Mouse (Mus musculus) midbrain, embryonic 14.5 days (tissue): ENCODE data around the gene Cdk5rap3. TPM values are rescaled to one million over a fixed set of nuclear protein-coding genes. Genes with fewer than 3 reads are reported as not detected.
A peak's percentile ranks its signal among the peaks of the same experiment; 100 is the strongest.

Experiments
- ATAC-seq: fragments of 200-750 bp; cut with Nextera tagmentation; 2 replicates; pipeline ENCODE4 v1.8.0; 2017; ENCODE audit warnings: moderate number of reproducible peaks, moderate library complexity; ENCODE audit not compliant: low FRiP score, low TSS enrichment
- DNase-seq: peaks from one replicate; pipeline ENCODE4 v3.0.0-alpha.2; 2015
- H3K27ac ChIP-seq: fragments of 300-500 bp; sonication (generic); replicated peaks from 2 replicates; pipeline ENCODE4 v1.5.1; 2014; ENCODE audit warnings: mild to moderate bottlenecking, low read depth, low read length, moderate library complexity
- H3K27me3 ChIP-seq: fragments of 300-500 bp; sonication (generic); 2 replicates; pipeline ENCODE4 v1.6.1; 2014; ENCODE audit warnings: low read length, control low read depth, mixed read lengths; ENCODE audit not compliant: control insufficient read depth, insufficient read depth
- H3K36me3 ChIP-seq: fragments of 300-500 bp; sonication (generic); 2 replicates; pipeline ENCODE4 v1.6.1; 2014; ENCODE audit warnings: low read length, control low read depth; ENCODE audit not compliant: control insufficient read depth, insufficient read depth
- H3K4me1 ChIP-seq: fragments of 300-500 bp; sonication (generic); 2 replicates; pipeline ENCODE4 v1.6.1; 2014; ENCODE audit warnings: mild to moderate bottlenecking, antibody characterized with exemption, low read length, control low read depth; ENCODE audit not compliant: control insufficient read depth, insufficient read depth
- H3K4me2 ChIP-seq: fragments of 300-500 bp; sonication (generic); 2 replicates; pipeline ENCODE4 v1.6.1; 2014; ENCODE audit warnings: mild to moderate bottlenecking, low read length, moderate library complexity
- H3K4me3 ChIP-seq: fragments of 300-500 bp; sonication (generic); replicated peaks from 2 replicates; pipeline ENCODE4 v1.5.1; 2014; ENCODE audit warnings: low read depth, low read length
- H3K9ac ChIP-seq: fragments of 300-500 bp; sonication (generic); replicated peaks from 2 replicates; pipeline ENCODE4 v1.6.1; 2014; ENCODE audit warnings: mild to moderate bottlenecking, low read length, moderate library complexity
- H3K9me3 ChIP-seq: fragments of 300-500 bp; sonication (generic); 2 replicates; pipeline ENCODE4 v1.6.1; 2016; ENCODE audit warnings: low read length, control low read depth, mixed read lengths; ENCODE audit not compliant: control insufficient read depth
- WGBS: fragments of 180-500 bp; shearing (Covaris S2); extraction: QIAGEN DNeasy Blood & Tissue Kit; methylation state at CpG from one replicate; pipeline ENCODE4 v1.1.7; 2014; 5-methylcytosine and 5-hydroxymethylcytosine counted together
- polyA plus RNA-seq: library from polyadenylated mRNA; unstranded; fragments of >200 nt; fragmentation: Nextera tagmentation; extraction: Ambion mirVana; gene quantifications from 2 replicates; pipeline ENCODE4 v1.2.1, GENCODE M21; 2014

Cdk5rap3 gene
- polyA plus RNA-seq, 1 experiment from 2014 or later: 85.2 TPM

GRCm38 (mm10) chr11:96876300-96877040, 39.8 kb downstream of the Cdk5rap3 start:
- H3K4me2 ChIP-seq: peak overlapping the region; percentile 54

DNA sequence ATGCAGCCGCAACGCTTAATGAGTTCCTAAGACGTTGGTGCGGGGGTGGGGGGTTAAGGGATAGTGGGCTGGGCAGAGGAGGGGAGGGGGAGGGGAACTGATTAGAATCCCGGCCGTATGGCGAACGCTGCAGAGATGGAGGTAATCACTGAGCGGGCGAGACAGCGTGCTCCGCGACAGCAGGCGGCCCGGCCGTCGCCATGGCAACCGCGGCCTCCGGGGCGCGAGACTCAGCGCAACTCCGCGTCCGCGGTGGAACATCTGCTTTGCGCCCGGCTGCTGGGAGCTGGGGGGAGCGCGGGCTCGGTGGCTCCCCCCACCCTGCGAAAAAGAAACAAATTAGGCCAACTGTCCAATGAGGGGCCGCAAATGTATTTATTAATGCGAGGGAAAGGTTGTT, 40.6 kb downstream of the Cdk5rap3 start:
- Histone ChIP-seq H3K9ac (no peak overlapping the region), H3K4me1 (peaks cover 69% of the 10 kb centered on the region), H3K9me3 (no peaks in the 10 kb centered on the region), H3K36me3 (no peaks in the 10 kb centered on the region), H3K27me3 (no peaks in the 10 kb centered on the region), H3K4me2 (peak overlapping the region; percentile 54), H3K27ac (peak overlapping the region; percentile 100), H3K4me3 (peak overlapping the region; percentile 15; the same call in 1 of the 2 replicates)
- DNase-seq (peak; percentile 98), ATAC-seq (peak; percentile 88)
- under 1% methylated on average over 35 of the region's 35 CpGs for WGBS

More at GRCm38 (mm10) chr11:96876300-96877040, 39.8 kb downstream of the Cdk5rap3 start:
- ATAC-seq: peak; percentile 75
- peak overlapping the region; percentile 65 for H3K9ac ChIP-seq
- no peaks in the 10 kb centered on the region for H3K36me3 ChIP-seq
- H3K27ac ChIP-seq: peak overlapping the region; percentile 100
- no peaks in the 10 kb centered on the region for H3K27me3 ChIP-seq
- H3K4me1 ChIP-seq: peaks cover 69% of the 10 kb centered on the region
- 1% methylated on average over 13 of the region's 13 CpGs for WGBS
- no peak overlapping the region; the same call in 1 of the 2 replicates for H3K4me3 ChIP-seq
- DNase-seq: peak; percentile 77
- no peaks in the 10 kb centered on the region for H3K9me3 ChIP-seq

GRCm38 (mm10) chr11:96875270-96875669, 41.0 kb downstream of the Cdk5rap3 start:
- H3K9ac ChIP-seq: peak overlapping the region; percentile 10; the same call in 1 of the 2 replicates
- no peaks in the 10 kb centered on the region for H3K36me3 ChIP-seq
- H3K27me3 ChIP-seq: no peaks in the 10 kb centered on the region
- H3K4me2 ChIP-seq: peak overlapping the region; percentile 54
- H3K4me3 ChIP-seq: no peak overlapping the region
- DNase-seq: no peak
- H3K4me1 ChIP-seq: peaks cover 69% of the 10 kb centered on the region
- H3K27ac ChIP-seq: peak overlapping the region; percentile 100
- ATAC-seq: no peak
- WGBS: 7% methylated on average over 4 of the region's 4 CpGs
- no peaks in the 10 kb centered on the region for H3K9me3 ChIP-seq

- H3K4me1 ChIP-seq: peaks cover 59% of the 10 kb centered on the region
- ATAC-seq (no peak), DNase-seq (peak; percentile 52)
- WGBS: 2% methylated on average over 11 of the region's 11 CpGs
- peak overlapping the region; percentile 45 for H3K4me2 ChIP-seq
- H3K4me3 ChIP-seq: no peak overlapping the region
- no peaks in the 10 kb centered on the region for H3K27me3 ChIP-seq
- H3K9ac ChIP-seq: peak overlapping the region; percentile 32; the same call in 1 of the 2 replicates
- no peaks in the 10 kb centered on the region for H3K36me3 ChIP-seq
- peak overlapping the region; percentile 100 for H3K27ac ChIP-seq
- no peaks in the 10 kb centered on the region for H3K9me3 ChIP-seq
Measured at GRCm38 (mm10) chr11:96873601-96874140, 42.6 kb downstream of the Cdk5rap3 start.

DNA sequence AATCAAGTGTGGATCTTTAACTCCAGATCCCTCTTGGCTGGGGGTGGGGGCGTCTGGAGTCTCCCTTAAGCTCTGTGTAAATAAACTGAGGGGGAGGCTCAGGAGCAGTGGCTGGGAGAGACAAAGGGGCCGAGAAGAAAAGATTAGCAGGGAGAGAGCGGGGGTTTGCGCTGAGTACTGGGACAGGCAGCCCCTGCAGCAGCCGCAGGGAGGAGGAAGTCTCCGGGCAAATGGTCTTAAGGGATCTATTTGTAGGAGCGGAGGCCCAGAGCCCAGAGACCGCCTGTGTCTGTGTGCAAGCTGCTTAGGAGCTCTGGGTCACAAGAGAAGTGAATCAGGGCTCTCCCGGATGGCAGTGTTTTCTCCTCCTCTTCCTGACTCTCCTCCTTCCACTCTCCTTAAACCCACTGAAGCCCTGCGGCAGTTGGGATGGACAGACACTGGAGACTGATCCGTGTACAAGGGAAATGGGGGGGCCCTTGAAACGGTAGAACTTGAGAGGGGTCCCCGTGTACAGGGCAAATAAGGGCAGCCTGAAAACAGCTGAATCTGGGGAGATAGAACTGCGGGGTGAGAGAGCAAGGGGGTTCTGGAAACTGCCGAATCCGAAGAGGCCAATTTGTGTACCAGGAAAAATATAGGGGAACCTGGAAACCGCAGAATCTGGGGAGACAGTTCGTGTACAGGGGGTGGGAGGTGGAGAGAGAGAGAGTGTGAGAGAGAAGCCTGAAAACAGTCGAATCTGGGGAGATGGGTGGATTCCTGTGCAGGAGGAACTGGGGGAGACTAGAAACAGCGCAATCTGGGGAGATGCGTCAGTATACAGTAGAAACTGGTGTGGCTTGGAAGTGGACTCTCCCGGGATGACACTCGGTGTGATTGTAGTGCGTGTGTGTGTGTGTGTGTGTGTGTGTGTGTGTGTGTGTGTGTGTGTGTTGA, 43.6 kb downstream of the Cdk5rap3 start:
- DNase-seq: peak; percentile 82
- H3K4me2 ChIP-seq: peak overlapping the region; percentile 45

DNA sequence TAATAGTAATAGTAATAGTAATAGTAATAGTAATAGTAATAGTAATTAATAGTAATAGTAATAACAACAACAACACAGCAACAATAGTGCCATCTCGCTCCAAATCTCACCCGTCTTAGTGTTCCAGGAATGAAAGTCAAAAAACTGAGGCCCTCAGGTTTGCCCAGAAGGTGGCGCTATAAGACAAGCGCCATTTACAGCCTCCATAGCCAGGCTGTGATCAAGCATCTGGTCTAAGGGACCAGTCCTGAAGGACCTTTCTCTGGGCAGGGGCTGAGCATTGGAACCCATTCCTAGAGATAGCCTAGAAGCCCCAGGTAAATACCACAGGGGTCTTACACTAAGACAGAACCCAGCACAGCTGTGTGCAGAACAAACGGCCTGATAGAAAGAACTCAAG, 49.1 kb downstream of the Cdk5rap3 start:
- H3K4me2 ChIP-seq: no peak overlapping the region
- H3K27ac ChIP-seq: 0 out of 2 replicates have a peak overlapping the region, but pooled peaks have one; percentile 13
- H3K27me3 ChIP-seq: no peaks in the 10 kb centered on the region
- peak; percentile 46; the same call in 1 of the 2 replicates for ATAC-seq
- peaks cover 21% of the 10 kb centered on the region for H3K4me1 ChIP-seq
- no peaks in the 10 kb centered on the region for H3K9me3 ChIP-seq
- no peak overlapping the region for H3K9ac ChIP-seq
- no peaks in the 10 kb centered on the region for H3K36me3 ChIP-seq
- 7% methylated on average over 5 of the region's 5 CpGs for WGBS
- DNase-seq: peak; percentile 91
- H3K4me3 ChIP-seq: no peak overlapping the region

More for the DNA sequence above, 43.6 kb downstream of the Cdk5rap3 start:
- Histone ChIP-seq H3K4me1 (peaks cover 50% of the 10 kb centered on the region), H3K36me3 (no peaks in the 10 kb centered on the region), H3K9me3 (no peaks in the 10 kb centered on the region), H3K9ac (peak overlapping the region; percentile 51), H3K27me3 (no peaks in the 10 kb centered on the region), H3K27ac (peak overlapping the region; percentile 100), H3K4me3 (no peak overlapping the region)
- WGBS: 2% methylated on average over 24 of the region's 24 CpGs
- ATAC-seq: peak; percentile 22

DNA sequence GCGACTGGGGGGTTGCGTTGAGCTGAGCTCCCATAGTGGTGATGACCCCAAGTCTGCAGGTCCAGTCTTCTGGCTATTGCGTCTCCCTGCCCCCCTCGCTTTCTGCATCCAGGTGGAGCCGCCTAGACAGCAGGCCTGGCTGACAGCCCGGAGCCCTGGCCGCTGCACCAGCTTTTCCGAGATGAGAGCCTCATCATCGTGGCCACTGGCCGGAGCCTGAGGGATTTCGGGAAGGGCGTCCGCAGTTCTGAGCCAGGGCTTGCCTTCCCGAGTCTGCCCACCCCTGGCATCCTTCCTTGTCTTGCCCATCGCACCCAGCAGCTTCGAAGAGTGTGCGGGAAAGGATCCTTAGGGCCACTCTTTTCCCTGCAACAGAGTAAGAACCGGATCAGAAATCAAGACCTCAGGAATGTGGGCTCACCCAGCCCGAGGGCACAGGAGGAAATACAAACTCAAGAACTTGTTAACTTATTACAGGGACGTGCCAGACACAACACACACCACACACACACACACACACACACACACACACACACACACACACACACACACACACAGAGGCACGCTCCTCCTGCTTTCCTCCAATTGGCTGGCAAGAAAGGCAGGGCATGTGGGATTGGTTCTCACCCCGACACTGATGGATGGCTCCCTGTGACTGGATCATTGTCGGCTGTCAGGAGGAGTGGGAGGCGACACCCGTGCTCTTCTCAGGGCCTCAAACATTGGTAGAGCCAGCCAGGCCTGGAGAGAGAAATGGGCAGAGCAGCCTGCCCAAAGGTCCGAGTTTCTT, 52.9 kb downstream of the Cdk5rap3 start:
- DNase-seq (peak; percentile 69), ATAC-seq (peak; percentile 61)
- H3K27me3 ChIP-seq: no peaks in the 10 kb centered on the region
- WGBS: 14% methylated on average over 26 of the region's 26 CpGs
- H3K9me3 ChIP-seq: no peaks in the 10 kb centered on the region
- no peaks in the 10 kb centered on the region for H3K36me3 ChIP-seq
- H3K4me2 ChIP-seq: peak overlapping the region; percentile 33; the same call in 1 of the 2 replicates
- no peak overlapping the region for H3K4me3 ChIP-seq
- peaks cover 25% of the 10 kb centered on the region for H3K4me1 ChIP-seq
- H3K9ac ChIP-seq: no peak overlapping the region
- peak overlapping the region; percentile 55; the same call in 1 of the 2 replicates for H3K27ac ChIP-seq
